Mouse (Mus musculus): Measurements from ENCODE around the gene Slpi. TPM values are rescaled to one million over a fixed set of nuclear protein-coding genes. Genes with fewer than 3 reads are reported as not detected.
A peak's percentile ranks its signal among the peaks of the same experiment; 100 is the strongest.
"Not testable (repeated sequence)": the region's sequence is repeated elsewhere in the genome, so short reads cannot be mapped to it uniquely, and the experiment has no call there.

The Slpi gene
- polyA plus RNA-seq, 1 experiment from 2014 or later, result 26.6 TPM

GRCm38 (mm10) chr2:164356177-164356967, 32.5 kb downstream of the Slpi start:
- WGBS (ENCODE audit: insufficient replicate concordance), result 44% methylated on average over 11 of the region's 11 CpGs
- Histone ChIP-seq H3K4me2 (ENCODE audit: low read depth, low read length) (no peak overlapping the region), H3K4me1 (ENCODE audit: control insufficient read depth, low read depth, low read length) (no peaks in the 10 kb centered on the region; the same call in 1 of the 2 replicates), H3K4me3 (ENCODE audit: low read depth, low read length) (no peak overlapping the region), H3K27ac (ENCODE audit: low read length) (no peak overlapping the region), H3K36me3 (ENCODE audit: control insufficient read depth, insufficient read depth) (no peaks in the 10 kb centered on the region), H3K27me3 (ENCODE audit: control insufficient read depth, insufficient read depth, low read depth, low read length) (no peaks in the 10 kb centered on the region), H3K9ac (ENCODE audit: low read depth, low read length) (no peak overlapping the region), H3K9me3 (replicated peaks; ENCODE audit: control insufficient read depth, low read length) (no peaks in the 10 kb centered on the region)
- no peak for ATAC-seq (ENCODE audit: low read depth)

GRCm38 (mm10) chr2:164353356-164353755, 35.5 kb downstream of the Slpi start:
- 64% methylated on average over 11 of the region's 11 CpGs for WGBS (ENCODE audit: insufficient replicate concordance)
- Histone ChIP-seq H3K4me2 (ENCODE audit: low read depth, low read length) (no peak overlapping the region), H3K27me3 (ENCODE audit: control insufficient read depth, insufficient read depth, low read depth, low read length) (no peaks in the 10 kb centered on the region), H3K36me3 (ENCODE audit: control insufficient read depth, insufficient read depth) (no peaks in the 10 kb centered on the region), H3K4me1 (ENCODE audit: control insufficient read depth, low read depth, low read length) (no peaks in the 10 kb centered on the region), H3K27ac (ENCODE audit: low read length) (no peak overlapping the region), H3K9ac (ENCODE audit: low read depth, low read length) (no peak overlapping the region), H3K4me3 (ENCODE audit: low read depth, low read length) (no peak overlapping the region), H3K9me3 (replicated peaks; ENCODE audit: control insufficient read depth, low read length) (no peaks in the 10 kb centered on the region)
- no peak for ATAC-seq (ENCODE audit: low read depth)

DNA sequence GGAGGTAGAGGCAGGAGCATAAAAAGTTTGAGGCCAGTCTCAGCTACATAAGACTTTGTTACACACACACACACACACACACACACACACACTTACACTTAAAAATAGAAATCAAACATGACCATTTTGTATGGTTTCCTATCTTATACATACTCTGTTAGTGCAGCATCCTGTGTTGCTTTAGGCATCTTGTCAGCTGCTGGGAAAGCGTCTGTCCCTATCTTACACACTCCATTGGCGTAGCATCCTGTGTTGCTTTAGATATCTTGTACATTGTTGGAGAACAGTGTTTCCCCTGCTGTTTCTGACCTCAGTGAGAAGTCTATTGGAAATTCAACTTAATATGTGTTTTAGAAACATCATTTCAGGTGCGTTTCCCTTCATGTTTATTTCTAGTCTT, 36.2 kb downstream of the Slpi start:
- 63% methylated on average over 3 of the region's 3 CpGs for WGBS (ENCODE audit: insufficient replicate concordance)
- no peaks in the 10 kb centered on the region for H3K36me3 ChIP-seq (ENCODE audit: control insufficient read depth, insufficient read depth)
- no peak overlapping the region for H3K4me3 ChIP-seq (ENCODE audit: low read depth, low read length)
- no peaks in the 10 kb centered on the region for H3K4me1 ChIP-seq (ENCODE audit: control insufficient read depth, low read depth, low read length)
- no peaks in the 10 kb centered on the region for H3K27me3 ChIP-seq (ENCODE audit: control insufficient read depth, insufficient read depth, low read depth, low read length)
- H3K27ac ChIP-seq (ENCODE audit: low read length), result no peak overlapping the region
- H3K4me2 ChIP-seq (ENCODE audit: low read depth, low read length), result no peak overlapping the region
- no peak overlapping the region for H3K9ac ChIP-seq (ENCODE audit: low read depth, low read length)
- H3K9me3 ChIP-seq (replicated peaks; ENCODE audit: control insufficient read depth, low read length), result no peaks in the 10 kb centered on the region
- no peak for ATAC-seq (ENCODE audit: low read depth)

DNA sequence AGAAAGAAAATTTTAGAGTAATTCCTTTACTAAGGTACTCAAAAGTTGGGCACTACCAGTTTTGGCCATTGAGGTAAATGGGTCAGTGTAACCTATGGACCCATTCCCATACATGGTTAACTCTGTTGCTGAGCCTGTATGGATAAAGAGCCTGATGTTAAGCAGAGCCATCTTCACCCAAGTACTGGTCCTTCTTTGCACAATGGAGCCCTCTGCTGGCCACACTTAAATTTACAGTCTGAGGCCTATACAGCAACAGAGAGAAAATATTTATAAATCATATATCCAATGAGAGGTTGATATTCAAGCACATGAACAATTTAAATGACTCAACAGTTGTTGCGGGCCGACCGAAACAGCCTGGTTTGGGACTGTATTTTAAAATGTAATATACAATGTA, 39.9 kb downstream of the Slpi start:
- WGBS (ENCODE audit: insufficient replicate concordance), result 84% methylated on average over 3 of the region's 3 CpGs
- no peak for ATAC-seq (ENCODE audit: low read depth)
- H3K4me1 ChIP-seq (ENCODE audit: control insufficient read depth, low read depth, low read length), result no peaks in the 10 kb centered on the region
- H3K4me3 ChIP-seq (ENCODE audit: low read depth, low read length), result no peak overlapping the region
- H3K27me3 ChIP-seq (ENCODE audit: control insufficient read depth, insufficient read depth, low read depth, low read length), result no peaks in the 10 kb centered on the region
- no peaks in the 10 kb centered on the region for H3K9me3 ChIP-seq (replicated peaks; ENCODE audit: control insufficient read depth, low read length)
- H3K36me3 ChIP-seq (ENCODE audit: control insufficient read depth, insufficient read depth), result no peaks in the 10 kb centered on the region
- H3K27ac ChIP-seq (ENCODE audit: low read length), result no peak overlapping the region
- H3K4me2 ChIP-seq (ENCODE audit: low read depth, low read length), result no peak overlapping the region
- H3K9ac ChIP-seq (ENCODE audit: low read depth, low read length), result no peak overlapping the region

GRCm38 (mm10) chr2:164347697-164348096, 41.2 kb downstream of the Slpi start:
- not testable (repeated sequence) for H3K4me3 ChIP-seq (ENCODE audit: low read depth, low read length); H3K4me1 ChIP-seq (ENCODE audit: control insufficient read depth, low read depth, low read length); H3K9me3 ChIP-seq (replicated peaks; ENCODE audit: control insufficient read depth, low read length); H3K36me3 ChIP-seq (ENCODE audit: control insufficient read depth, insufficient read depth); H3K9ac ChIP-seq (ENCODE audit: low read depth, low read length); H3K27me3 ChIP-seq (ENCODE audit: control insufficient read depth, insufficient read depth, low read depth, low read length); H3K4me2 ChIP-seq (ENCODE audit: low read depth, low read length); H3K27ac ChIP-seq (ENCODE audit: low read length); ATAC-seq (ENCODE audit: low read depth)

- H3K36me3 ChIP-seq (ENCODE audit: control insufficient read depth, insufficient read depth); H3K27me3 ChIP-seq (ENCODE audit: control insufficient read depth, insufficient read depth, low read depth, low read length); H3K4me1 ChIP-seq (ENCODE audit: control insufficient read depth, low read depth, low read length); H3K27ac ChIP-seq (ENCODE audit: low read length); H3K9ac ChIP-seq (ENCODE audit: low read depth, low read length); H3K4me3 ChIP-seq (ENCODE audit: low read depth, low read length); ATAC-seq (ENCODE audit: low read depth); H3K4me2 ChIP-seq (ENCODE audit: low read depth, low read length); H3K9me3 ChIP-seq (replicated peaks; ENCODE audit: control insufficient read depth, low read length): not testable (repeated sequence)
- 58% methylated on average over 1 of the region's 1 CpGs for WGBS (ENCODE audit: insufficient replicate concordance)
These were observed 45.2 kb downstream of the Slpi start for GRCm38 (mm10) chr2:164343732-164344131.

- H3K9ac ChIP-seq (ENCODE audit: low read depth, low read length); ATAC-seq (ENCODE audit: low read depth); H3K4me1 ChIP-seq (ENCODE audit: control insufficient read depth, low read depth, low read length); H3K36me3 ChIP-seq (ENCODE audit: control insufficient read depth, insufficient read depth); H3K9me3 ChIP-seq (replicated peaks; ENCODE audit: control insufficient read depth, low read length); H3K27me3 ChIP-seq (ENCODE audit: control insufficient read depth, insufficient read depth, low read depth, low read length); H3K4me2 ChIP-seq (ENCODE audit: low read depth, low read length); H3K27ac ChIP-seq (ENCODE audit: low read length); H3K4me3 ChIP-seq (ENCODE audit: low read depth, low read length): not testable (repeated sequence)
- 49% methylated on average over 3 of the region's 3 CpGs for whole genome bisulfite sequencing (ENCODE audit: insufficient replicate concordance)
These were observed 56.5 kb downstream of the Slpi start, which contains the start of gene Svs5 for GRCm38 (mm10) chr2:164332440-164332839. Gene Svs5 (plus strand): TSS chr2:164332740.

GRCm38 (mm10) chr2:164320983-164321382, 67.9 kb downstream of the Slpi start:
- ATAC-seq (ENCODE audit: low read depth), result 0 out of 2 replicates have a peak, but pooled peaks have one; percentile 43
- Histone ChIP-seq H3K4me3 (ENCODE audit: low read depth, low read length) (no peak overlapping the region), H3K9me3 (replicated peaks; ENCODE audit: control insufficient read depth, low read length) (no peaks in the 10 kb centered on the region), H3K9ac (ENCODE audit: low read depth, low read length) (no peak overlapping the region), H3K36me3 (ENCODE audit: control insufficient read depth, insufficient read depth) (no peaks in the 10 kb centered on the region), H3K4me1 (ENCODE audit: control insufficient read depth, low read depth, low read length) (no peaks in the 10 kb centered on the region), H3K4me2 (ENCODE audit: low read depth, low read length) (no peak overlapping the region), H3K27ac (ENCODE audit: low read length) (no peak overlapping the region), H3K27me3 (ENCODE audit: control insufficient read depth, insufficient read depth, low read depth, low read length) (no peaks in the 10 kb centered on the region)
- 49% methylated on average over 6 of the region's 6 CpGs for WGBS (ENCODE audit: insufficient replicate concordance)

GRCm38 (mm10) chr2:164316451-164316850, 72.4 kb downstream of the Slpi start, which contains the start of gene Svs6:
Gene Svs6 (plus strand): TSS chr2:164316751.
- H3K36me3 ChIP-seq (ENCODE audit: control insufficient read depth, insufficient read depth); ATAC-seq (ENCODE audit: low read depth); H3K9ac ChIP-seq (ENCODE audit: low read depth, low read length); H3K4me2 ChIP-seq (ENCODE audit: low read depth, low read length); H3K27me3 ChIP-seq (ENCODE audit: control insufficient read depth, insufficient read depth, low read depth, low read length); H3K9me3 ChIP-seq (replicated peaks; ENCODE audit: control insufficient read depth, low read length); H3K4me3 ChIP-seq (ENCODE audit: low read depth, low read length); H3K4me1 ChIP-seq (ENCODE audit: control insufficient read depth, low read depth, low read length); H3K27ac ChIP-seq (ENCODE audit: low read length): not testable (repeated sequence)
- 59% methylated on average over 1 of the region's 1 CpGs for WGBS (ENCODE audit: insufficient replicate concordance)

Measured in liver, embryonic 16.5 days (tissue).